In genomic region chr17:66315451-66315850, GRCm38 (mm10) we compare ENCODE assay signal across 10 mouse cellular contexts.
DNase-seq lines count a peak whose midpoint lies in the region; ATAC-seq lines count a peak whose summit lies in the region.
"Had no signal": no experiment of that assay in that cellular context is flagged by ENCODE, and none has a peak within 500 bp of the region (broad histone marks: within the 10 kb centered on the region; RNA-seq: fewer than 3 reads in every experiment).

No protein-coding gene starts in this region.

- H3K9ac ChIP-seq in heart, embryonic 13.5 days = peak overlapping the region; percentile 55

- H3K27me3 ChIP-seq in heart, embryonic 13.5 days (replicated peaks) = no peaks in the 10 kb centered on the region
- H3K27me3 ChIP-seq: CH12.LX had no signal

- peaks cover 15% of the 10 kb centered on the region for H3K4me1 ChIP-seq in heart, embryonic 13.5 days

- H3K9me3 ChIP-seq in heart, embryonic 13.5 days = no peaks in the 10 kb centered on the region

- no peak for DNase-seq in heart, postnatal 10 days
- peak; percentile 42 for DNase-seq in lung, postnatal 10 days
- no peak for DNase-seq in lung, adult 18-20 months
- DNase-seq in lung, postnatal 4 days = peak; percentile 13 to 51
- DNase-seq in cerebellum, adult 9-11 months = no peak
- no peak for DNase-seq in layer of hippocampus, adult 9-11 months
- DNase-seq: thymus, postnatal 14 days had no signal

- ATAC-seq in heart, embryonic 13.5 days (ENCODE audit: extremely low read depth, insufficient number of reproducible peaks, low FRiP score, low TSS enrichment) = no peak
- ATAC-seq in cerebellum, adult (ENCODE audit: insufficient number of reproducible peaks, low FRiP score, low TSS enrichment) = no peak

- no peak overlapping the region for H3K4me3 ChIP-seq in heart, embryonic 13.5 days

- intact Hi-C loops in heart, postnatal 10 days (cut with DNase I) = no loop called here

- H3K4me2 ChIP-seq in heart, embryonic 13.5 days = peak overlapping the region; percentile 47

- 0 out of 2 replicates have a peak overlapping the region, but pooled peaks have one; percentile 22 for H3K27ac ChIP-seq in heart, embryonic 13.5 days (replicated peaks)

- H3K36me3 ChIP-seq in heart, embryonic 13.5 days = no peaks in the 10 kb centered on the region

- 9% methylated on average over 10 of the region's 10 CpGs for WGBS in heart, embryonic 13.5 days

Comparison
In these comparisons a context has a peak if more than half of its experiments do, and no peak if none do; other contexts are left out.
1. DNase-seq: peak in lung, postnatal 10 days (single experiment) and lung, postnatal 4 days (2 of 2); none in heart, postnatal 10 days (0 of 2), lung, adult 18-20 months (0 of 2), cerebellum, adult 9-11 months (single experiment) and layer of hippocampus, adult 9-11 months (single experiment).